Mouse (Mus musculus) macrophage (primary cell): ENCODE measurements around the gene Wbp2nl. TPM values are rescaled to one million over a fixed set of nuclear protein-coding genes. Genes with fewer than 3 reads are reported as not detected.

Experiments used
- H3K27ac ChIP-seq: fragments of 350-480 bp; formaldehyde crosslinking; 2 replicates; pipeline ENCODE4 v1.9.0; 2021
- H3K36me3 ChIP-seq: fragments of 350-480 bp; formaldehyde crosslinking; 2 replicates; pipeline ENCODE4 v1.9.0; 2021; ENCODE audit errors: inconsistent target
- H3K4me3 ChIP-seq: fragments of 350-480 bp; formaldehyde crosslinking; 2 replicates; pipeline ENCODE4 v1.9.0; 2021; ENCODE audit errors: inconsistent target
- H3K79me2 ChIP-seq: fragments of 350-480 bp; formaldehyde crosslinking; 2 replicates; pipeline ENCODE4 v1.9.0; 2021; ENCODE audit errors: inconsistent target
- WGBS: methylation state at CpG from one replicate; pipeline ENCODE4 v1.1.7; 2026; ENCODE audit warnings: inconsistent platforms; ENCODE audit not compliant: missing documents; 5-methylcytosine and 5-hydroxymethylcytosine counted together
- polyA plus RNA-seq: library from polyadenylated mRNA; stranded (reverse); fragments of 250-400 nt; gene quantifications from 3 replicates; pipeline ENCODE4 v1.2.4, GENCODE M21; 2018; ENCODE audit warnings: inconsistent platforms

The Wbp2nl gene
- polyA plus RNA-seq, 1 experiment from 2014 or later, result not detected

DNA sequence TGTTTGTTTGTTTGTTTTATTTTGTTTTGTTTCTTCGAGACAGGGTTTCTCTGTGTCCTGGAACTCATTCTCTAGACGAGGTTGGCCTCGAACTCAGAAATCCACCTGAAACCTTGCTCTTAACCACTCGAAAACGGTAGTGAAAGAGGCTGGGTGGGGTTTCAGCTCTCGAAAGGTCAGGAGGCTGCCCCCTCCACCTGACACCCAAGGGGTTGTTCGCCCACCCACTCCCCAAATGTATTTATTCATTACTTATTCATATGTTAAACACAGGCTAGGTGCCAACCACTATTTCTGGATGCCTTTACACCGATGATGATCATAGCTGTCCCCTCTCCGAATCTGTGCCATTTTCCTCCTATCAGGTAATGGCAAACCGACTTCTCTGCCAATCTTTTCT is 40.4 kb downstream of the Wbp2nl start:
- Histone ChIP-seq H3K4me3 (peak overlapping the region; percentile 3; the same call in 1 of the 2 replicates), H3K79me2 (peaks cover 24% of the 10 kb centered on the region), H3K36me3 (peaks cover 29% of the 10 kb centered on the region), H3K27ac (no peak overlapping the region)
- 68% methylated on average over 10 of the region's 10 CpGs for whole genome bisulfite sequencing

DNA sequence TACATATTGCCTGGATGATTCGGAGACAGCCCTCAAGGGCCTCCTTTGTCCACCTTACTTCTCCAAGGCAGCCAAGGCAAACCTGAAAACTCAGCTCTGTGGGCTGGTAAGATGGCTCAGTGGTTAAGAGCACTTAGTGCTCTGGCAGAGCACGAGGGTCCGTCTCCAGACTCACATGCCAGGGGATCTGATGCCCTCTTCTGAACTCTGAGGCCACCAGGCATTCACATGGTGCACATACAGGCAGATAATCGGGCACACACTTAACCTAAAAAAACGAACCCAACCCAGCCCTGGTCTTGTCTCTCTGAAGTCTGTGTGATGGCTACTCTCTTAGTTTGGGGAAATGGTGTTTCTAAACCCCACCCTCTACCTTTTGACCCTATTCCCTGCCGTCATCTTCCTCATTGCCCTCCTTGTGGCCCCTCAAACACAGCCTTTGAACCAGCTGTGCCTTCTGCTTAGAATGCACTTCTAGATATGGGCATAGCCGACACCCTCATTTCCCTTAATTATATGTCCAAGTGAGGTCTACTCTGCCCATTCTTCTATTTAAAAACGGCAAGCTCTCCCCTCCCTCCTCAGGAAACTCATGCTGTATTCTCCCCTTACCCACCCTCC is 41.0 kb downstream of the Wbp2nl start:
- Histone ChIP-seq H3K27ac (no peak overlapping the region), H3K36me3 (peaks cover 23% of the 10 kb centered on the region), H3K4me3 (no peak overlapping the region), H3K79me2 (peaks cover 24% of the 10 kb centered on the region)
- 74% methylated on average over 8 of the region's 8 CpGs for WGBS

DNA sequence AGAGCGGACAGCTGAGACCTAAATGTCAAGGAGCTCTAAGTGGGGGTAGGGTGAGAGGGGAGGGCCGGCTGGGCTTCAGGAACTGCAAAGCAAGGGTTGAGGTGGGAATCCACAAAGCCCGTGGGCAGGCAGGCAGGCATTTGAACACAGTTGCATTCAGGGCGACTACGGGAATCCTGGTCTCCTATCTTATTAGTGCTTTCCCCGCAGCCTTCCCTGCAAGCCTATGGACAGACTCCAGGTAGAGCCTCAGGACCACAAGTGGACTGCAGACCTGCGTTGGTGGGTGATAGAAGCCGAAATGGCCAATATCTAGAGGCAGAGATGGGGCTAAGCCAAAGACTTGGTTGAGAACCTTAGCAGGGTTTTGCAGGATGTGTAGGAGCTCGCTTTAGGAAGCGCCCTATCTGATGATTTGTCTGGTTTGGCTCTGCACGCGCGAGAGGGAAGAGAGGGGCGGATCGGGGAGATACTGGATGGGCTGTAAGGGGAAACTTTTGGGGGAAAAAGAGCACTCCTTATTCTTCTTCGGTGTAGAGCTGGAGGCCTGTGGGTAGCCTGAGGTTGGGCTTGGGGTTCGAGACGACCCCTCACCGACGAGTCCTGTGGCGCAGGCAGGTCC is 41.8 kb downstream of the Wbp2nl start:
- whole genome bisulfite sequencing, result 63% methylated on average over 19 of the region's 21 CpGs
- Histone ChIP-seq H3K4me3 (no peak overlapping the region), H3K27ac (no peak overlapping the region), H3K36me3 (peaks cover 15% of the 10 kb centered on the region), H3K79me2 (peaks cover 24% of the 10 kb centered on the region)

DNA sequence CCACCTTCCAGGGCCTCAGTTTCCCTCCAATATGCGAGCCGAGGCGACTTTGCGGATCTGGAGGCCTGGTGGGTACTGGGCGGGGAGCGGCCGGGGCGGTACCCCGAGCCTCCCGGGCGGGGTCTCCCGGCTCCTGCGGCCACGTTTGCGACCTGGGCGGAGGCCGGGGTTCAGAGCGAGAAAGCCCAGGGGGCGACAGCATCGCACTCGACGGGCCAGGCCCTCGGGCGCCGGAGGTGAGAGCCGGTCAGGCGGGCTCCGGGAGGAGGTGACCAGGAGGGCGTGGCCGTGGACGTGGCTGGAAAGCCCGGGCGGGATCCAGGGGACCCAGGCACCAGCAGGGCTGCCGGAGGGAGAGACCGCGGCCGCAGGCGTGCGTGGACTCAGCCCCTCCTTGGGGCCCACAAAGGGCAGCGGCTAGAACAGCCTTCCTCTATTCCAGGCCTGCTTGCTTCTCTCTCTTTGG is 42.3 kb downstream of the Wbp2nl start:
- peaks cover 10% of the 10 kb centered on the region for H3K36me3 ChIP-seq
- 8% methylated on average over 27 of the region's 40 CpGs for WGBS
- peak overlapping the region; percentile 58 for H3K27ac ChIP-seq
- peaks cover 22% of the 10 kb centered on the region for H3K79me2 ChIP-seq
- H3K4me3 ChIP-seq, result peak overlapping the region; percentile 16; the same call in 1 of the 2 replicates

DNA sequence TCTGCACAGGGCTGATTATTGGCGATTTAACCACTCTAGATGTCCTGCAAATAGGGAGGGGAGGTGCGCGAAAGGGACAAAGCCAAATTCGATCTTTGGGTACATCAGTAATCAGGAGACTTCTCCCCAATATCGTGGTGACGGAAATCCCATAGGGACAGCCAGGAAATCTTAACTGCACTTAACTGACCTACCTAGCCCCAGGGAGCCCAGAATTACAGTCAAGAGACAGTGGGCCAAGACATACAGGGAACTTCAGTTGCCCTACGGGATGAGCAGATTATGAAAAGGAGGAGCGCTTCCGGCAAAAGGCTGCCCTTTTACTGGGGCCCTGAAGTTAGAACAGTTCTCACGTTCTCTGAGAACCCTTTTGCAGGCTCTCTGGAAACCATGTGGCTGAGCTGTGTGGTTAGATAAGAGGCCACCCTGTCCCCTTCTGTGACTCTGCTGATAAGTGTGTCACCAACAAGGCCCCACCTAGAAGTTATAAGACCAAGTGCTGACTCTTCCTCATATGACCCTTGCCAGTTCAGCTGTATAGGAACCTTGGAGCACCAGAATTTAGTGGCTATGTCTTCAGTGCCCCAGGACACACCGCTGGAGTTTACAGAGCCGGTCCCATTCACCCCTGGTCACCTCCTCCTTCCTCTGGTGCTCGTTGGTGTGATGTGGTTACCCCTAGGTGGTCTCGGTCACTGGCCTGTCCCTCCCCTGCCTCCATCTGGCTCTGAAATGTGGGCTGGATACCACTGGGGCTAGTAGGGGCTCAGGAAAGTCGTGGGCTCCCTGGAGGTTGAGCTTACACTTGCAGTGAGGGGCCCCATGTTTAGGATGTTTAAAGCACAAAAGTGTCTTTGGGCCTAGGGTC is 43.2 kb downstream of the Wbp2nl start:
- WGBS, result 23% methylated on average over 15 of the region's 15 CpGs
- peak overlapping the region; percentile 16 for H3K4me3 ChIP-seq
- peak overlapping the region; percentile 58 for H3K27ac ChIP-seq
- H3K79me2 ChIP-seq, result peaks cover 21% of the 10 kb centered on the region
- H3K36me3 ChIP-seq, result peaks cover 2% of the 10 kb centered on the region; the same call in 1 of the 2 replicates

DNA sequence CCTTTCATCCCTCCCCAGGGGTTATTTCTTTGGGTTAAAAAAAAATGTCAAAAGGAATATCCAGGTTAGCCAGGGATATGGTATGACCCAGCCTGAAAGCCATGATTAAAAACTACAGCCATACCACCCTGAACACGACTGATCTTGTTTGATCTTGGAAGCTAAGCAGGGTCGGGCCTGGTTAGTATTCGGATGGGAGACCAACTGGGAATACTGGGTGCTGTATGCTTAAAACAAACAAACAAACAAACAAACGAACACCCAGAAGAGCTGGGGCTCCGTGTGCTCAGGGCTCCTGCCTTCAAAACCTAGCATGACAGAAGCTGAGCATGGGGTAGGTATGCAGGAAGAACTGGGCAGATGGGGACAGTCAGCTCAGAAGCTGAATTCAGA is 43.8 kb downstream of the Wbp2nl start:
- Histone ChIP-seq H3K27ac (peak overlapping the region; percentile 58), H3K36me3 (no peaks in the 10 kb centered on the region), H3K79me2 (peaks cover 21% of the 10 kb centered on the region), H3K4me3 (no peak overlapping the region)
- WGBS, result 95% methylated on average over 5 of the region's 5 CpGs

DNA sequence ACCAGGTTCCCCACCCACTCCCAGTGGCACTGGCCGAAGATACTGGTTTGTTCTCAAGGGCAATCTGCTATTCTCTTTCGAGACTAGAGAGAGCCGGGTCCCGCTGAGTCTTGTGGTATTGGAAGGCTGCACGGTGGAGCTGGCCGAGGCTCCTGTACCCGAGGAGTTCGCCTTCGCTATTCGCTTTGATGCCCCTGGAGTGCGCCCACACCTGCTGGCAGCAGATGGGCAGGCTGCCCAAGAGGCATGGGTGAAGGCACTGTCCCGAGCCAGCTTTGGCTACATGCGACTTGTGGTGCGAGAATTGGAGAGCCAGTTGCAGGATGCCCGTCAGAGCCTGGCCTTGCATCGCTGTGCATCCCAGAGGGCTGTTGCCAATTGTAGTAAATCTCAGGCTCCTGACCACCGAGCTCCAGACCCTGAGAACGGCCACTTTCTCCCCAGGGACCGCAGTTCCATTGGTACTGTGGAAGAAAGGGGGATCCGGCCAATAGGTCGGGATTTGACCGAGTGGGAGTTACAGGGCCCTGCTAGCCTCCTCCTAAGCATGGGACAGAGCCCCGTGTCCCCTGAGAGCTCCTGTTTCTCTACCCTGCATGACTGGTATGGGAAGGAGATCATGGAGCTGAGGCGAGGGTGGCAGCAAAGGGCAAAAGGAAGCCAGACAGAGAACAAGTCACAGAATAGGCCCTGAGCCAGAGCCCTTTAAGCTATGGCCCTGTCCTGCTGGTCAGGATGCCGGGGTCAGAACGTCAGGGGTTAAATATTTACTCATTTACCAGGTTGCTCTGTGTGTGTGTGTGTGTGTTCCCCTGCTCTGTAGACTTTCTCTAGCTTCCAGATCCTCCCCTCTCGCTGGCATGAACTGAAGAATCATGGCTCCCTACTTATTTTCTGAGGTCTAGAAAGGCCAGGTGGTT is 44.9 kb downstream of the Wbp2nl start:
- H3K4me3 ChIP-seq, result no peak overlapping the region
- H3K79me2 ChIP-seq, result peaks cover 19% of the 10 kb centered on the region
- 90% methylated on average over 27 of the region's 27 CpGs for WGBS
- no peak overlapping the region for H3K27ac ChIP-seq
- H3K36me3 ChIP-seq, result no peaks in the 10 kb centered on the region; the same call in 1 of the 2 replicates

DNA sequence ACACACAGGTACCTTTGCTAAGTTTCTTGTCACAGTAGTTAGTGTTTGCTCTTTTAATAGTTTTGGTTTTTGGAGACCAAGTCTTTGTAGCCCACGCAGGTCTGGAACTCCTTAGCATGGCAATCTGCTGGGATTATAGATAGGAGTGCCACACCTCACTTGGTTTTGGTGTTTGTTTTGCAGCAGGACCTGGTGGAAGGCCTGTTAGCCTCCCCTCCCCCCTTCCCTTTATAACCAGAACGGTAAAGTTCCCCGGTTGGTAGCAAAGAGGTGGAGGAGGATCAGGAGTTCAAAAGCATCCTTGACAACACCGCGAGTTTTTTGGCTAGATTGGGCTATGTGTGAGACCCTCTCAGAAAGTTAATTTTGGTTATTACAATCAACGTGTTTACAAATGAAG is 46.2 kb downstream of the Wbp2nl start:
- 75% methylated on average over 5 of the region's 6 CpGs for WGBS
- no peak overlapping the region for H3K27ac ChIP-seq
- H3K4me3 ChIP-seq, result no peak overlapping the region
- H3K79me2 ChIP-seq, result peaks cover 29% of the 10 kb centered on the region
- H3K36me3 ChIP-seq, result peaks cover 10% of the 10 kb centered on the region

DNA sequence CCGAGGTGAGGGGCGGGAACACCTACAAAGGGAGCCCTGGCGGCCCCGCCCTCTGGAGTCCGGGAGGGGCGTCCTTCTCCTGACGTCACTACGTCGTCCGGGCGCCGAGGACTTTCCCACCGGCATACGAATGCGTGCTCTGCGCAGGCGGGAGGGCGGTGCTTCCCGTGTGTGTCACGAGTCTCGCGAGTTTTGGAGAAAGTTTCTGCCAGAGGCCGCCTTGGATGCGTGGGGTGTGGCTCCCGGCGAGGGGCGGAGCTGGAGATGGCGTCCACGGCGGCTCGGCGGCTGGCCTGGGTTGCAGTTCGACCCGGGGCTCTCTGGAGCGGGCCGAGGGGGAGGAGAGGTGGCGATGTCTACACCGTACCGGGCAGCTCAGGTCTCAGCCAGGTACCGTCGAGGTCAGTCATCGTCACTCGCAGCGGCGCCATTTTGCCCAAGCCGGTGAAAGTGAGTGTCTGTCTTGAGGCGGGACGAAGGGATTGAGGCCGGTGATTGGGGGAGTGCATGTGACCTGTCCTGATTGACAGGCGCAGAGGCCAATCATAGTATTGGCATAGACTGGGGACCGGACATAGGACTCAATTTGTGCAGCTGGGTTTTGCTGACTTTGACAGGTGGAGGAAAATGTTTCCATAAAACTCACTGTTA is 47.2 kb downstream of the Wbp2nl start:
- under 1% methylated on average over 50 of the region's 51 CpGs for WGBS
- peak overlapping the region; percentile 67 for H3K27ac ChIP-seq
- H3K4me3 ChIP-seq, result peak overlapping the region; percentile 69
- peaks cover 39% of the 10 kb centered on the region for H3K79me2 ChIP-seq
- peaks cover 19% of the 10 kb centered on the region for H3K36me3 ChIP-seq

DNA sequence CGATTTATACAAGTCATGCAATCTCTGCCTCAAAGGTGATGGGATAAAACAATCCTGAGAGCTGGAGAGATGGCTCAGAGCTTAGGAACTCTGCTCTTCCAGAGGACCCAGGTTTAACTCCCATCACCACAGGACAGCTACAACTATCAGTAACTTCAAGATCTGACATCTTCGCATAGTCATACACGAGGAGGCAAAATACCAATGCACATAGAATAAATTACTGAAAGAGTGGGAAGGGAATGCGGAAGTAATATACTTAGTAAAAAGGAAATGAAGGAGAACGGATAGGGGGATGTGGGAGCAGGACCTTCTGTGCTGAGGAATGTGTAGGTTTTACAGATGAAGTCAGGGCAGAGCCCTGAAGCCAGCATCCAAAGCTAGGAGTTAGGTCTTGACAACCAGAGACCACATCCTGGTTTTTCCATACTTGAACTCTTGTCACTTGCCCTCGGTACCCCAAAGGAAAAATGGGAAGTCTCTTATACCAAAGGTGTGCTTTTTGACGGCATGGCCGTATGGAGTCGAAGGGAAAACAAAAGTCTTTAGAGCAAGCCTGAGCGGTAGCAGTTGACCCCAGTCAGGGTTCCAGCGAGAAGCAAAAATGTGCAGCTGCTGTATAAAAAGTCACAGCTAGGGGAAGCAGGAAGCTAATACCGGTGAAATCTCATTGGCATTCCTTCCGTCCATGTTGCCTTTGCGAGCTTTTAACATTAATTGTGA is 48.0 kb downstream of the Wbp2nl start:
- H3K4me3 ChIP-seq, result peak overlapping the region; percentile 69
- peak overlapping the region; percentile 67 for H3K27ac ChIP-seq
- H3K36me3 ChIP-seq, result peaks cover 19% of the 10 kb centered on the region
- WGBS, result 11% methylated on average over 14 of the region's 14 CpGs
- peaks cover 47% of the 10 kb centered on the region for H3K79me2 ChIP-seq

DNA sequence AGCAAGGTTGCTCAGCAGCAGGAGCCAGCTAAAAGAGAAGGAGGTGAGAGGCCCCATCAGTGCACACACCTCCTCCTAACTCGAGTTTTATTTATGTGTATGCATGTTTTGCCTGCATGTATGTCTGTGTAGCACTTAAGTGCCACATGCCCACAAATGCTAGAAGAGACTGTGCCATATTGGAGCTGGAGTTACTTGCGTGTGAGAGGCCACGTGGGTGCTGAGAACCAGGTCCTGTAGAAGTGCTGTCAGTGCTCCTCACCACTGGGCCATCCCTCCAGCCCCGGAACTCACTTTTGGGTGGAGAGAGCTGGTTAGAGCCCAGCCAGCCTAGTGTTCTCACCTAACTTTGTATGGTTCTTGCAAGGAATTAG is 48.5 kb downstream of the Wbp2nl start:
- 56% methylated on average over 4 of the region's 4 CpGs for WGBS
- Histone ChIP-seq H3K79me2 (peaks cover 53% of the 10 kb centered on the region), H3K27ac (peak overlapping the region; percentile 67), H3K4me3 (peak overlapping the region; percentile 69), H3K36me3 (peaks cover 19% of the 10 kb centered on the region)

DNA sequence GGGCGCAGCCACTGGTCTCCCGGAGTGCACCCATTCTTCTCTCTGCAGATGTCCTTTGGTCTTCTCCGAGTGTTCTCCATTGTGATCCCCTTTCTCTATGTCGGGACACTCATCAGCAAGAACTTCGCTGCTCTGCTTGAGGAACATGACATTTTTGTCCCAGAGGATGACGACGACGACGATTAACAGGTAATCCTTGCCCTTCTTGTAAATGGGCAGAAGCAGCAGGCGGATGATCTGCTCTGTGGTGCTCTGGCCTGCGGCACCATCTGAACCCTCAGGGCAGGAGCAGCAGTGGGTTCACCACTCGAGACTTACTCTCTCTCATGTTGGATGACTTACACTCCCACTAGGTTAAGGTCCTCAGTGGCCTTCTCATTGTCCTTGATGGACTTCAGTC is 49.1 kb downstream of the Wbp2nl start:
- Histone ChIP-seq H3K36me3 (peaks cover 19% of the 10 kb centered on the region), H3K27ac (peak overlapping the region; percentile 67), H3K4me3 (no peak overlapping the region), H3K79me2 (peaks cover 58% of the 10 kb centered on the region)
- 93% methylated on average over 12 of the region's 12 CpGs for WGBS
